Mouse (Mus musculus) small intestine, adult 2 months (tissue): Measurements from ENCODE around the gene Qrich1. TPM values are rescaled to one million over a fixed set of nuclear protein-coding genes. Genes with fewer than 3 reads are reported as not detected.

ENCODE experiments used
- H3K27ac ChIP-seq: fragments of 200-500 bp; 2 replicates; pipeline ENCODE4 v1.5.1; 2012; ENCODE audit warnings: low read depth, low read length, control low read depth, inconsistent platforms; ENCODE audit not compliant: insufficient read depth
- H3K27me3 ChIP-seq: fragments of 200-500 bp; 2 replicates; pipeline ENCODE4 v1.6.1; 2012; ENCODE audit warnings: mild to moderate bottlenecking, moderate library complexity, low read length, inconsistent platforms; ENCODE audit not compliant: control insufficient read depth, insufficient read depth
- H3K36me3 ChIP-seq: fragments of 200-500 bp; 2 replicates; pipeline ENCODE4 v1.6.1; 2012; ENCODE audit warnings: mild to moderate bottlenecking, low read length, control low read depth, inconsistent platforms; ENCODE audit not compliant: control insufficient read depth, insufficient read depth
- H3K4me1 ChIP-seq: fragments of 200-500 bp; 2 replicates; pipeline ENCODE4 v1.6.1; 2012; ENCODE audit warnings: low read length, inconsistent platforms, mixed read lengths; ENCODE audit not compliant: control insufficient read depth, insufficient read depth, insufficient read length
- H3K4me3 ChIP-seq: fragments of 200-500 bp; 2 replicates; pipeline ENCODE4 v1.5.1; 2012; ENCODE audit warnings: low read depth, mild to moderate bottlenecking, control low read depth, inconsistent platforms, low read length, moderate library complexity
- CTCF ChIP-seq: fragments of 200-500 bp; IDR thresholded peaks from 2 replicates; pipeline ENCODE4 v1.5.1; 2012; ENCODE audit warnings: low read depth, mild to moderate bottlenecking, control low read depth, inconsistent platforms, low read length, moderate library complexity, mixed read lengths; ENCODE audit not compliant: insufficient replicate concordance, insufficient read length; ENCODE audit errors: extremely low read depth
- POLR2A ChIP-seq: fragments of 200-500 bp; IDR thresholded peaks from 2 replicates; pipeline ENCODE4 v1.6.1; 2012; ENCODE audit warnings: low read depth, mild to moderate bottlenecking, control low read depth, inconsistent platforms, low read length, moderate library complexity
- WGBS: fragments of 180-500 bp; shearing (Covaris S2); methylation state at CpG from one replicate; pipeline ENCODE4 v1.1.7; 2018; 5-methylcytosine and 5-hydroxymethylcytosine counted together
- polyA plus RNA-seq: library from polyadenylated mRNA; depleted of rRNA; stranded (reverse); fragments of >200 nt; gene quantifications from 2 replicates; pipeline ENCODE4 v1.2.3, GENCODE M21; 2012

Gene Qrich1
- polyA plus RNA-seq, 1 experiment: 76.2 TPM

DNA sequence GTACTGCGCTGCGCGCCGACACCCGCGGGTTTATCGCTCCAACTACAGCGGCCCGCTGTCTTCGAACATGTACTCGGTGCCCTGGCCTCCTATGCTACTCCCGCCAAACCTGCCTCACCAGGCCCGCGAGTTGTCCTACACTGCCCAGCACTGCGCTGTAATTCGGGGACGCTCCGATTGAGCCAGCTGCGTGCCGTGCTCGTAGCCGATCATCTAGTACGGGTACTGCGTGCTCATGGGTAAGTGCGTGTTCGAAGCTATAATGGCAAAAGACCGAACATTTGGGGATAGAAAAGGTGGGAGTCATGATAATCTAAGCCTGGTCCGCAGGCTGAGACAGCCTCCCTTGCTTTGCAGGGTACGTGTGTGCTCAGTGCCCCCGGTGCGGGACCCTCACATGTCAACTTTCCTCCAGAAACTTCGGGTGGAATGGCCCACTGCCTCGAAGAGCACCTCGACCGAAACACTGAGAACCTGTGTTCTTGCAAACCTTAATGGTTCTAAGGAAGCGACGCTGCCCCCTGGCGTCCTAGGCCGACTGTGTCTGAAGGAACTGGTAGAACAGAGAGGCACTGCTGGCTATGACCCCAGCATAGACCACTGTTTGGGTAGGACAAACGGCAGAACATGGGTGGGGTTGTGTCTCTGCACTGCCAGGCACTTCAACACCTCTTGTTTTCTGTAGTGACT is 53.7 kb downstream of the Qrich1 start:
- peak; percentile 69; the same call in 1 of the 2 replicates for TF ChIP-seq CTCF
- no peak for TF ChIP-seq POLR2A
- Histone ChIP-seq H3K27ac (no peak overlapping the region), H3K27me3 (no peaks in the 10 kb centered on the region), H3K36me3 (peaks cover 20% of the 10 kb centered on the region), H3K4me1 (peaks cover 14% of the 10 kb centered on the region), H3K4me3 (peak overlapping the region; percentile 88)
- whole genome bisulfite sequencing: 1% methylated on average over 40 of the region's 40 CpGs

DNA sequence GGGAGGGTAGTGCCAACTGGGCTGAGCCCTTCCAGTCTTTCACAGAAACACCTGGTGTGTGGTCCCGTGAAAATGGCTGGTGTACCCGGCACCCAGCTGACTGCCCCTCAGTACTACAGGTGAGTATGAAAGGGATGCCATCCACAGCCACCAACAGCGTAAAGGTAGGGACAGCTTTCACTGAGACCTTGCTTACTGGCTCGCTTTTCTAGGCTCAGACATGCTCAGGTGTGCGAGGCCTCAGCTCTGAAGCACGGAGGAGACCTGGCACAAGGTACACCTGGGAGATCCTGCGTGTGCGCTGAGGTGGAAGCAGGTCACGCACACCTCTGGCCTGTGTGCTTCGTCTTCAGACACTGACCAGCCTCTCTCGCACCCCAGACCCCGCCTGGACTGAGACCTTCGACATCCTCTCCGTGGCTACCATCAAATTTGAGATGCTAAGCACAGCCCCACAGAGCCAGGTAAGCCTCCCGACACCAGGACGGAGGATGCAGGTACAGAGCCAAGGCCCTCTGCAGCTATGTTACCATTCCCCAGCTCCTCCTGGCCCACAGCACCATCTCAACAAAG is 54.9 kb downstream of the Qrich1 start:
- peaks cover 10% of the 10 kb centered on the region for H3K4me1 ChIP-seq
- H3K4me3 ChIP-seq: no peak overlapping the region
- H3K27ac ChIP-seq: no peak overlapping the region
- TF ChIP-seq CTCF (no peak), POLR2A (no peak)
- whole genome bisulfite sequencing: 92% methylated on average over 16 of the region's 16 CpGs
- H3K36me3 ChIP-seq: peaks cover 18% of the 10 kb centered on the region
- no peaks in the 10 kb centered on the region for H3K27me3 ChIP-seq

DNA sequence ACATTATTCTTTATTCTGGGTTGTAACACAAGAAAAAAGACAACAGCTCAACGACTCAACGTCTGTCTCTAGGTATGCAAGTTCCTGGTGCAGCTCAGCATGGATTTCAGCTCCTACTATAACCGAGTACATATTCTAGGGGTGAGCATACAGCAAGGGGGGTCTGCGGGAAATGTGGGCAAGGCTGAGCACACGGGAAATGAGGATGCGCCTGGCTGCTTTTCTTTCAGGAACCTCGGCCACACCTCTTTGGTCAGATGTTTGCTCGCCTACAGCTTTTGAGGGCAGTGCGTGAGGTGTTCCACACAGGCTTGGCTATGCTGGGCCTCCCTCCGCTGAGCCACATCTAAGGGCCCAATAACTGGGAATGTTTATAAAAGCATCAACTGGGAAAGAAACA is 55.7 kb downstream of the Qrich1 start:
- TF ChIP-seq POLR2A: no peak
- TF ChIP-seq CTCF: no peak
- 83% methylated on average over 10 of the region's 10 CpGs for WGBS
- Histone ChIP-seq H3K4me3 (no peak overlapping the region), H3K36me3 (peaks cover 18% of the 10 kb centered on the region), H3K4me1 (peaks cover 10% of the 10 kb centered on the region), H3K27ac (no peak overlapping the region), H3K27me3 (no peaks in the 10 kb centered on the region)

DNA sequence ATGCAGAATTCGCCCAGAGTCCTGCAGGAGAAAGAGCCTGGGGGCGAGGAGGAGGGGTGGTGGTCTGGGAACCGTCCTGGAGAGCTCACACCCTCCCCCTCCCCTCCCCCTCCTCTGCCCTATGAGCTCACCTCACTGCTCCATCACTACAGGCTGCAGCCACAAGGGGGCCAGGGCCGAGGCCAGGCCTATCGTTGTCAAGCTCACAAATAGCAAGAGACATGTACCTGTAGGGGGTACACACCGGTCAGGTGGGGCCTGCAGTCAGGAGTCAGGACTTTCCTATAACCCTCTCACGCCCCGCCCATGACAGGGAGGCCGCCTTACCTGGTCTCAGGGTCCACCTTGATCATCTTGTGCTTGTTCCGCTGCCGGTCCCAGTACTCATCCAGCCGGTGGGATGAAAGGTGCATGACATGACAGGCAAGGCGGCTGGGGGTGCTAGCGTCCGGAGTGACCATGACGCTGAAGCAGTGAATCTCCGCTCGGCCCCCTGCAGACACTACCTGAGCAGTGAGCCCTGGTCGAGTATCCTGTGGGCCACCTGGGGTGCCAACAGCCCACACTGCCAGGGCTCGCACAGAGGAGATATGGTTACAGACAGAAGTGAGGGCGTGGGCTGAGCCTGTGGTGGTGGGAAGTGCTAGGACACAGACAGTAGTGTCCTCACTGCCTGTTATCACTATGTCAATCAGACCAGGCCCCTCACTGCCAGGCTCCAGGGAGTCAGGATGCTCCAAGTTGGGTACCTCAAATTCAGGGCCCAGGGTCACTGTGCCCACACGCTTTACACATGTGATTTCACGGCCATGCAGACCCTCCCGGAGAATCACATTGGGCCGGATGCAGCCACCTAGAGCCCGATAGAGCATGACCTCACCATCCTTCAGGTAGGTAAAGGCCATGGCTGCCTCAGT is 57.4 kb downstream of the Qrich1 start:
- H3K27me3 ChIP-seq: no peaks in the 10 kb centered on the region
- peaks cover 18% of the 10 kb centered on the region for H3K36me3 ChIP-seq
- H3K27ac ChIP-seq: no peak overlapping the region
- no peak overlapping the region for H3K4me3 ChIP-seq
- H3K4me1 ChIP-seq: peaks cover 7% of the 10 kb centered on the region
- peak; percentile 54; the same call in 1 of the 2 replicates for TF ChIP-seq CTCF
- no peak for TF ChIP-seq POLR2A
- WGBS: 70% methylated on average over 26 of the region's 26 CpGs

DNA sequence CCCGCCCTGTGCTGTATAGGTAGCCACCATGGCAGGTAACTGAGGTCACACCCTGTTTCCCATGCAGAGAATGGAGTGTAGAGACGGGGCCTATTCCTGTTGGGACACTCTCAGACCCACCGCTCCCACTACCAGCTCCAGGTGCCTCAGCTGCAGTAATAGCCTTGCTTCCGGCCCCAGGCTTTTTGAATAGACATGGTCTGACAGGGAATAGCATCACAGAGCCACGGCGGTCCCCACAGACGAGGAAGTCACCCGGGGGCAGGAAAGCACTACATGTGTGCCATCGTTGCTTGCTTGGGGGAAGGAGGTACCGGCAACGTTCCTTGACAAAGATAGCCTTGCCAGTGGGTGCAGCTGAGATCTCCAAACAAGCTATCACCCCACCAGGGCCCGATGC is 58.3 kb downstream of the Qrich1 start:
- WGBS: 88% methylated on average over 12 of the region's 12 CpGs

DNA sequence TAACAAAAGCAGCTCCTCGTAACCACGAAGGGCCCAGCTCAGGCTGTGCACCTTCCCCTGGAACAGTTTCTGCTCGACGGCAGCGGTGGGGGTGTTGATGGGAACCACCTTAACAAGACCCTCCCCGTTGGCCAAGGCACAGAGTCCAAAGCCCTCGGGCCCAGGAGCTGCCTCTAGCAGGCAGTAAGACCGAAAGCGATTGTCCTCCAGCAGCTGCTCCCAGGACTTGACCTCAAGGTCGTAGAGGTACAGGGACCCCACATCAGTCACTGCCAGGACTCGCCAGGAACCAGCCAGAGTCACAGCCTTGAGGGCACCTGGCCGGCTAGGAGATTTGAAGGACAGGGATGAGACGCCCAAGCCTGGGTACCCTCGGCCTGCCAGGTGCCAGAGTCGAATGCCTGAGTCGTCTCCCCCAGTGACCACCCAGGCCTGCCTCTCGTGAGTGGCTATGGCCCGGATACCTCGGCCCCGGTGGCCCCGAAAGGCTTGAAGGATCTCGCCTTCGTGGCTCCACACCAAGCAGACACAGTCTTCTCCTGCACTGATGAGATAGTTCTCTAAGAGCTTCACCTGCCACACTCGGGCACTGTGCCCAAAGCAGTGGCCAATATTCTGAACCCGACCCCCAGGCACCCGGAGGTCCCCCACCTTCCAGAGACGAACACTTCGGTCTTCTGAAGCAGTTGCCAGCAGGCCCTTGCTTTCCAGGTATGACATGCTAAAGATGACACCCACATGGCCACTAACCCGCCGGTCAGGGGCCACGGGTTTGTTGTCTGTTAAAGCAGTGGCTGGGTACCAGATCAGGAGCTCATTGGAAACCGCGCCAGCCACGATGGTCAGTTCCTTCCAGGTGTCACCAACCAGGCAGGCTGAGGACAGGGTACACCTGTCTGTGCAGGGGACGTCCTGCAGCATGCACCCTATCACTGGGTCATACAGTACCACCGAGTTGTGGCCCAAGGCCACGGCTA is 59.0 kb downstream of the Qrich1 start:
- Histone ChIP-seq H3K27ac (no peak overlapping the region), H3K4me1 (peaks cover 5% of the 10 kb centered on the region), H3K27me3 (no peaks in the 10 kb centered on the region), H3K36me3 (peaks cover 18% of the 10 kb centered on the region), H3K4me3 (no peak overlapping the region)
- TF ChIP-seq CTCF: no peak
- no peak for TF ChIP-seq POLR2A
- 88% methylated on average over 37 of the region's 37 CpGs for WGBS

More for the DNA sequence above, 58.3 kb downstream of the Qrich1 start:
- Histone ChIP-seq H3K27ac (no peak overlapping the region), H3K4me1 (peaks cover 9% of the 10 kb centered on the region), H3K27me3 (no peaks in the 10 kb centered on the region), H3K36me3 (peaks cover 18% of the 10 kb centered on the region), H3K4me3 (no peak overlapping the region)
- TF ChIP-seq CTCF: no peak
- no peak for TF ChIP-seq POLR2A
